Mouse (Mus musculus) central nervous system, embryonic 18 days (tissue): Measurements from ENCODE around the gene Gm8890. TPM values are rescaled to one million over a fixed set of nuclear protein-coding genes. Genes with fewer than 3 reads are reported as not detected.

Experiments used
- polyA plus RNA-seq: library from polyadenylated mRNA; depleted of rRNA; stranded (reverse); fragments of >200 nt; gene quantifications from 2 replicates; pipeline ENCODE4 v1.2.3, GENCODE M21; 2012; rRNA removed

Gm8890 gene
- not detected in 2 replicates for polyA plus RNA-seq

GRCm38 (mm10) chr5:11255733-11256132 is at the start of gene Gm8890:
Gene Gm8890, plus strand, starts transcription at chr5:11256033.

Other genes with a start within 250 kb of the Gm8890 start
- gene Gm8879, start 128.4 kb upstream of the Gm8890 start, polyA plus RNA-seq = not detected in 2 replicates
- not detected in 2 replicates for gene Gm5861, start 73.0 kb upstream of the Gm8890 start, polyA plus RNA-seq
- gene Speer1, start 85.5 kb downstream of the Gm8890 start, polyA plus RNA-seq = not detected in 2 replicates
- gene Gm8897, start 160.4 kb downstream of the Gm8890 start, polyA plus RNA-seq = not detected in 2 replicates
- gene Gm8906, start 246.7 kb downstream of the Gm8890 start, polyA plus RNA-seq = not detected in 2 replicates